Mouse (Mus musculus): ENCODE measurements around the gene Kcnj9. TPM values are rescaled to one million over a fixed set of nuclear protein-coding genes. Genes with fewer than 3 reads are reported as not detected.

The Kcnj9 gene
- polyA plus RNA-seq, 2 experiments, result 0.02 TPM; not detected in 1

GRCm38 (mm10) chr1:172305635-172306034 is 23.5 kb downstream of the Kcnj9 start:
- Histone ChIP-seq H3K4me1 (replicated peaks; ENCODE audit: control insufficient read depth in 2 of 2, insufficient read depth in 2 of 2, low read length in 1 of 2) (peaks cover 5 to 43% of the 10 kb centered on the region in 2 experiments), H3K4me3 (ENCODE audit: insufficient read depth in 1 of 2, low read depth in 2 of 2, low read length in 2 of 2) (no peak overlapping the region), H3K9me3 (ENCODE audit: control insufficient read depth, low read length) (no peaks in the 10 kb centered on the region), H3K36me3 (replicated peaks; ENCODE audit: control insufficient read depth, insufficient read depth, low read depth) (no peaks in the 10 kb centered on the region), H3K27ac (no peak overlapping the region), H3K4me2 (ENCODE audit: low read depth) (no peak overlapping the region), H3K27me3 (ENCODE audit: control insufficient read depth, insufficient read depth, low read length) (no peaks in the 10 kb centered on the region; the same call in 1 of the 2 replicates), H3K9ac (replicated peaks) (no peak overlapping the region)
- TF ChIP-seq EP300 (IDR thresholded peaks at IDR 0.05; ENCODE audit: low read depth) (no peak), CTCF (IDR thresholded peaks at IDR 0.05; ENCODE audit: low read depth) (peak; percentile 65)
- no peak for ATAC-seq (ENCODE audit: insufficient read depth)
- 35% methylated on average over 3 of the region's 3 CpGs for WGBS (ENCODE audit: insufficient replicate concordance)
- no peak for DNase-seq (ENCODE audit: low read depth in 3 of 3, low spot score in 3 of 3)

GRCm38 (mm10) chr1:172305153-172305552 is 24.0 kb downstream of the Kcnj9 start:
- no peak overlapping the region for H3K9ac ChIP-seq (replicated peaks)
- no peak overlapping the region for H3K4me2 ChIP-seq (ENCODE audit: low read depth)
- H3K9me3 ChIP-seq (ENCODE audit: control insufficient read depth, low read length), result no peaks in the 10 kb centered on the region
- H3K4me1 ChIP-seq (replicated peaks; ENCODE audit: control insufficient read depth in 2 of 2, insufficient read depth in 2 of 2, low read length in 1 of 2), result peaks cover 5 to 38% of the 10 kb centered on the region in 2 experiments
- DNase-seq (ENCODE audit: low read depth in 3 of 3, low spot score in 3 of 3) (no peak), ATAC-seq (ENCODE audit: insufficient read depth) (no peak)
- no peak overlapping the region for H3K27ac ChIP-seq
- TF ChIP-seq EP300 (IDR thresholded peaks at IDR 0.05; ENCODE audit: low read depth) (no peak), CTCF (IDR thresholded peaks at IDR 0.05; ENCODE audit: low read depth) (no peak)
- WGBS (ENCODE audit: insufficient replicate concordance), result 48% methylated on average over 2 of the region's 2 CpGs
- H3K4me3 ChIP-seq (ENCODE audit: insufficient read depth in 1 of 2, low read depth in 2 of 2, low read length in 2 of 2), result no peak overlapping the region
- no peaks in the 10 kb centered on the region for H3K36me3 ChIP-seq (replicated peaks; ENCODE audit: control insufficient read depth, insufficient read depth, low read depth)
- no peaks in the 10 kb centered on the region; the same call in 1 of the 2 replicates for H3K27me3 ChIP-seq (ENCODE audit: control insufficient read depth, insufficient read depth, low read length)

- no peaks in the 10 kb centered on the region for H3K36me3 ChIP-seq (replicated peaks; ENCODE audit: control insufficient read depth, insufficient read depth, low read depth)
- H3K4me1 ChIP-seq (replicated peaks; ENCODE audit: control insufficient read depth in 2 of 2, insufficient read depth in 2 of 2, low read length in 1 of 2), result peaks cover 5 to 32% of the 10 kb centered on the region in 2 experiments
- DNase-seq (ENCODE audit: low read depth in 3 of 3, low spot score in 3 of 3), result no peak
- no peak overlapping the region for H3K4me2 ChIP-seq (ENCODE audit: low read depth)
- 16% methylated on average over 6 of the region's 6 CpGs for WGBS (ENCODE audit: insufficient replicate concordance)
- no peaks in the 10 kb centered on the region; the same call in 1 of the 2 replicates for H3K27me3 ChIP-seq (ENCODE audit: control insufficient read depth, insufficient read depth, low read length)
- no peak overlapping the region for H3K9ac ChIP-seq (replicated peaks)
- no peak overlapping the region for H3K4me3 ChIP-seq (ENCODE audit: insufficient read depth in 1 of 2, low read depth in 2 of 2, low read length in 2 of 2)
- no peak overlapping the region for H3K27ac ChIP-seq
- TF ChIP-seq EP300 (IDR thresholded peaks at IDR 0.05; ENCODE audit: low read depth), result peak; percentile 47; the same call in 1 of the 2 replicates
- no peak for TF ChIP-seq CTCF (IDR thresholded peaks at IDR 0.05; ENCODE audit: low read depth)
- H3K9me3 ChIP-seq (ENCODE audit: control insufficient read depth, low read length), result no peaks in the 10 kb centered on the region
- peak; percentile 77 for ATAC-seq (ENCODE audit: insufficient read depth)
Observed at GRCm38 (mm10) chr1:172304443-172304842, 24.7 kb downstream of the Kcnj9 start.

GRCm38 (mm10) chr1:172302851-172303250 is 26.3 kb downstream of the Kcnj9 start:
- no peak for DNase-seq (ENCODE audit: low read depth in 3 of 3, low spot score in 3 of 3)
- no peak overlapping the region for H3K27ac ChIP-seq
- TF ChIP-seq CTCF (IDR thresholded peaks at IDR 0.05; ENCODE audit: low read depth) (no peak), EP300 (IDR thresholded peaks at IDR 0.05; ENCODE audit: low read depth) (no peak)
- no peak overlapping the region for H3K4me3 ChIP-seq (ENCODE audit: insufficient read depth in 1 of 2, low read depth in 2 of 2, low read length in 2 of 2)
- WGBS (ENCODE audit: insufficient replicate concordance), result 19% methylated on average over 6 of the region's 6 CpGs
- H3K27me3 ChIP-seq (ENCODE audit: control insufficient read depth, insufficient read depth, low read length), result peaks cover under 1% of the 10 kb centered on the region; the same call in 1 of the 2 replicates
- no peak for ATAC-seq (ENCODE audit: insufficient read depth)
- H3K9me3 ChIP-seq (ENCODE audit: control insufficient read depth, low read length), result no peaks in the 10 kb centered on the region
- H3K9ac ChIP-seq (replicated peaks), result no peak overlapping the region
- no peaks in the 10 kb centered on the region for H3K36me3 ChIP-seq (replicated peaks; ENCODE audit: control insufficient read depth, insufficient read depth, low read depth)
- H3K4me1 ChIP-seq (replicated peaks; ENCODE audit: control insufficient read depth in 2 of 2, insufficient read depth in 2 of 2, low read length in 1 of 2), result peaks cover 5 to 30% of the 10 kb centered on the region in 2 experiments
- H3K4me2 ChIP-seq (ENCODE audit: low read depth), result no peak overlapping the region

- peaks cover 3% of the 10 kb centered on the region; the same call in 1 of the 2 replicates for H3K27me3 ChIP-seq (ENCODE audit: control insufficient read depth, insufficient read depth, low read length)
- H3K36me3 ChIP-seq (replicated peaks; ENCODE audit: control insufficient read depth, insufficient read depth, low read depth), result no peaks in the 10 kb centered on the region
- TF ChIP-seq EP300 (IDR thresholded peaks at IDR 0.05; ENCODE audit: low read depth), result no peak
- TF ChIP-seq CTCF (IDR thresholded peaks at IDR 0.05; ENCODE audit: low read depth), result no peak
- H3K4me2 ChIP-seq (ENCODE audit: low read depth), result no peak overlapping the region
- H3K9me3 ChIP-seq (ENCODE audit: control insufficient read depth, low read length), result no peaks in the 10 kb centered on the region
- H3K4me1 ChIP-seq (replicated peaks; ENCODE audit: control insufficient read depth in 2 of 2, insufficient read depth in 2 of 2, low read length in 1 of 2), result peaks cover 5 to 30% of the 10 kb centered on the region in 2 experiments
- DNase-seq (ENCODE audit: low read depth in 3 of 3, low spot score in 3 of 3) (no peak), ATAC-seq (ENCODE audit: insufficient read depth) (no peak)
- no peak overlapping the region for H3K9ac ChIP-seq (replicated peaks)
- no peak overlapping the region for H3K27ac ChIP-seq
- WGBS (ENCODE audit: insufficient replicate concordance), result 29% methylated on average over 3 of the region's 3 CpGs
- no peak overlapping the region for H3K4me3 ChIP-seq (ENCODE audit: insufficient read depth in 1 of 2, low read depth in 2 of 2, low read length in 2 of 2)
Observed at GRCm38 (mm10) chr1:172302311-172302710, 26.8 kb downstream of the Kcnj9 start.

Measured in liver, embryonic 14.5 days (tissue).